Mouse (Mus musculus) liver, postnatal 0 days (tissue): Measurements from ENCODE around the gene Suclg2. TPM values are rescaled to one million over a fixed set of nuclear protein-coding genes. Genes with fewer than 3 reads are reported as not detected.
"Not testable (repeated sequence)": the region's sequence is repeated elsewhere in the genome, so short reads cannot be mapped to it uniquely, and the experiment has no call there.

Experiments
- ATAC-seq: fragments of 200-750 bp; cut with Nextera tagmentation; 2 replicates; pipeline ENCODE4 v1.8.0; 2017; ENCODE audit warnings: mild to moderate bottlenecking, moderate library complexity
- DNase-seq: peaks from one replicate; pipeline ENCODE4 v3.0.0-alpha.2; 2016
- H3K27ac ChIP-seq: fragments of 300-500 bp; sonication (generic); 2 replicates; pipeline ENCODE4 v1.5.1; 2014; ENCODE audit warnings: antibody characterized with exemption, moderate library complexity, mild to moderate bottlenecking, low read depth
- H3K27me3 ChIP-seq: fragments of 300-500 bp; sonication (generic); 2 replicates; pipeline ENCODE4 v1.6.1; 2014; ENCODE audit warnings: low read length, control low read depth, mixed read lengths; ENCODE audit not compliant: insufficient read depth
- H3K36me3 ChIP-seq: fragments of 300-500 bp; sonication (generic); replicated peaks from 2 replicates; pipeline ENCODE4 v1.6.1; 2014; ENCODE audit warnings: mild to moderate bottlenecking, control low read depth, low read length, moderate library complexity, mixed read lengths; ENCODE audit not compliant: insufficient read depth
- H3K4me1 ChIP-seq: fragments of 300-500 bp; sonication (generic); 2 replicates; pipeline ENCODE4 v1.6.1; 2014; ENCODE audit warnings: antibody characterized with exemption, mild to moderate bottlenecking, control low read depth; ENCODE audit not compliant: insufficient read depth
- H3K4me2 ChIP-seq: fragments of 300-500 bp; sonication (generic); 2 replicates; pipeline ENCODE4 v1.6.1; 2014; ENCODE audit warnings: low read depth, mild to moderate bottlenecking, low read length, moderate library complexity, mixed read lengths
- H3K4me3 ChIP-seq: fragments of 300-500 bp; sonication (generic); 2 replicates; pipeline ENCODE4 v1.5.1; 2014; ENCODE audit warnings: low read depth, low read length
- H3K9ac ChIP-seq: fragments of 300-500 bp; sonication (generic); replicated peaks from 2 replicates; pipeline ENCODE4 v1.6.1; 2014; ENCODE audit warnings: mild to moderate bottlenecking, moderate library complexity
- H3K9me3 ChIP-seq: fragments of 300-500 bp; sonication (generic); 2 replicates; pipeline ENCODE4 v1.6.1; 2016; ENCODE audit warnings: mild to moderate bottlenecking, control low read depth, low read length, mixed read lengths
- CTCF ChIP-seq: sonication (generic); IDR thresholded peaks from 2 replicates; pipeline ENCODE4 v1.5.1; 2016; ENCODE audit warnings: antibody characterized with exemption, low read depth
- EP300 ChIP-seq: IDR thresholded peaks from 2 replicates; pipeline ENCODE4 v1.6.1; 2016; ENCODE audit warnings: antibody characterized with exemption, low read depth, mild to moderate bottlenecking
- WGBS: fragments of 180-500 bp; shearing (Covaris S2); extraction: QIAGEN DNeasy Blood & Tissue Kit; methylation state at CpG from one replicate; pipeline ENCODE4 v1.1.7; 2014; ENCODE audit not compliant: insufficient replicate concordance; 5-methylcytosine and 5-hydroxymethylcytosine counted together
- polyA plus RNA-seq: library from polyadenylated mRNA; unstranded; fragments of >200 nt; fragmentation: Nextera tagmentation; extraction: Ambion mirVana; gene quantifications from 2 replicates; pipeline ENCODE4 v1.2.1, GENCODE M21; 2015

Gene Suclg2
- polyA plus RNA-seq, 1 experiment from 2014 or later: 73.1 TPM

GRCm38 (mm10) chr6:95608123-95608522, 110.5 kb downstream of the Suclg2 start:
- no peak overlapping the region for H3K4me2 ChIP-seq
- 0 out of 2 replicates have a peak, but pooled peaks cover 2% of the 10 kb centered on the region for H3K36me3 ChIP-seq
- ATAC-seq: peak; percentile 64
- peak overlapping the region; percentile 48 for H3K27ac ChIP-seq
- no peaks in the 10 kb centered on the region for H3K27me3 ChIP-seq
- H3K4me1 ChIP-seq: peaks cover 12% of the 10 kb centered on the region; the same call in 1 of the 2 replicates
- TF ChIP-seq EP300: no peak
- no peak for TF ChIP-seq CTCF
- no peak overlapping the region for H3K9ac ChIP-seq
- no peaks in the 10 kb centered on the region for H3K9me3 ChIP-seq
- 52% methylated on average over 3 of the region's 3 CpGs for WGBS
- no peak for DNase-seq
- no peak overlapping the region for H3K4me3 ChIP-seq

GRCm38 (mm10) chr6:95600731-95601130, 117.9 kb downstream of the Suclg2 start:
- WGBS: 84% methylated on average over 8 of the region's 8 CpGs
- ATAC-seq, H3K9me3 ChIP-seq: not testable (repeated sequence)

GRCm38 (mm10) chr6:95596766-95597750, 121.5 kb downstream of the Suclg2 start:
- no peaks in the 10 kb centered on the region for H3K27me3 ChIP-seq
- no peaks in the 10 kb centered on the region for H3K36me3 ChIP-seq
- H3K4me3 ChIP-seq: no peak overlapping the region
- 0 out of 2 replicates have a peak, but pooled peaks have one; percentile 33 for ATAC-seq
- H3K9me3 ChIP-seq: no peaks in the 10 kb centered on the region
- DNase-seq: no peak
- no peak overlapping the region for H3K4me2 ChIP-seq
- peaks cover 14% of the 10 kb centered on the region for H3K4me1 ChIP-seq
- 67% methylated on average over 15 of the region's 15 CpGs for WGBS
- no peak overlapping the region for H3K27ac ChIP-seq
- no peak for TF ChIP-seq CTCF
- TF ChIP-seq EP300: no peak
- no peak overlapping the region for H3K9ac ChIP-seq

More at GRCm38 (mm10) chr6:95600731-95601130, 117.9 kb downstream of the Suclg2 start:
- not testable (repeated sequence) for H3K4me3 ChIP-seq, H3K27me3 ChIP-seq, H3K27ac ChIP-seq, H3K9ac ChIP-seq, H3K4me2 ChIP-seq, H3K36me3 ChIP-seq, DNase-seq
- peaks cover 10% of the 10 kb centered on the region for H3K4me1 ChIP-seq

- Histone ChIP-seq H3K4me1 (peaks cover 14% of the 10 kb centered on the region), H3K36me3 (no peaks in the 10 kb centered on the region), H3K9me3 (no peaks in the 10 kb centered on the region), H3K4me3 (no peak overlapping the region), H3K9ac (no peak overlapping the region), H3K27ac (no peak overlapping the region), H3K27me3 (no peaks in the 10 kb centered on the region), H3K4me2 (no peak overlapping the region)
- ATAC-seq: peak; percentile 62
- DNase-seq: no peak
- WGBS: 52% methylated on average over 2 of the region's 2 CpGs
- 0 out of 2 replicates have a peak, but pooled peaks have one; percentile 26 for TF ChIP-seq EP300
- TF ChIP-seq CTCF: no peak
Measured at GRCm38 (mm10) chr6:95595852-95596251, 122.7 kb downstream of the Suclg2 start.

GRCm38 (mm10) chr6:95594239-95594638, 124.4 kb downstream of the Suclg2 start:
- Histone ChIP-seq H3K27me3 (no peaks in the 10 kb centered on the region), H3K36me3 (no peaks in the 10 kb centered on the region), H3K4me2 (no peak overlapping the region), H3K27ac (no peak overlapping the region), H3K4me3 (no peak overlapping the region), H3K4me1 (peaks cover 14% of the 10 kb centered on the region), H3K9me3 (no peaks in the 10 kb centered on the region), H3K9ac (no peak overlapping the region)
- ATAC-seq (no peak), DNase-seq (no peak)
- TF ChIP-seq EP300 (no peak), CTCF (no peak)
- WGBS: 61% methylated on average over 4 of the region's 4 CpGs

- H3K4me2 ChIP-seq: no peak overlapping the region
- H3K27ac ChIP-seq: no peak overlapping the region
- ATAC-seq (no peak), DNase-seq (no peak)
- peaks cover 2% of the 10 kb centered on the region; the same call in 1 of the 2 replicates for H3K36me3 ChIP-seq
- H3K4me1 ChIP-seq: peaks cover 10% of the 10 kb centered on the region
- no peak overlapping the region for H3K9ac ChIP-seq
- H3K4me3 ChIP-seq: no peak overlapping the region
- TF ChIP-seq CTCF (no peak), EP300 (no peak)
- H3K27me3 ChIP-seq: no peaks in the 10 kb centered on the region
- no peaks in the 10 kb centered on the region for H3K9me3 ChIP-seq
- 80% methylated on average over 6 of the region's 6 CpGs for WGBS
Measured at GRCm38 (mm10) chr6:95592396-95592795, 126.2 kb downstream of the Suclg2 start.
